Mouse (Mus musculus) embryonic stem cell, embryonic (primary cell): ENCODE measurements around the gene Serpine1.

Experiments
- CTCF ChIA-PET, 4 experiments: fragments of 300-600 bp in 2 of 4; fragments of 350-600 bp in 2 of 4; sonication (Branson Sonifier 250); formaldehyde crosslinking; loops; one replicate each; lab custom pipeline; 2022; ENCODE audit warnings: inconsistent platforms in 2 of 4; lab: Charles Lee
- POLR2A ChIA-PET, 4 experiments: fragments of 300-600 bp in 2 of 4; fragments of 350-600 bp in 2 of 4; sonication (Branson Sonifier 250); formaldehyde crosslinking; loops; one replicate each; lab custom pipeline; 2022; ENCODE audit warnings: antibody characterized with exemption in 4 of 4, inconsistent platforms in 1 of 4; lab: Charles Lee

The Serpine1 gene

DNA sequence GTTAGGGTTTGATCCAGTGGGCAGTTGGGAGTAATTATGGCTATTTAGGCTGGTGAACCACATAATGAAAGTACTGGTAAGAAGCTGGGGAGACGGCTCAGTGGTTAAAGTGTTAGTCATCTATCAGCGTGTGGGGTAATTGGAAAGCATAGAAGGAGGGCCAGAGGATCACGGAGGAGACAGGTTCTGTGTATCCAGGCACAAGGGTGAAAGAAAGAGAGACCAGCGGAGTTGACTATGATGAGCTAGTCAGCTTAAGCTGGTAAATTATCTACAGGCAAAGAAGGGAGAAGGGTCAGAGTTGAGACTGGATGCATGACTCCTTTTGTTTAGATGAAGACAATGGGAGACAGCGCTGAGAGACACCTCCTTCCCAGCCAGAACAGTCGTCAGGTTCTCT is 20.9 kb downstream of the Serpine1 start:
- ChIA-PET POLR2A (interaction anchor here in 2 of 4 experiments (1.1 to 1.8 kb wide), 2 partner anchors 14 to 21 kb away, joined by 3 to 4 read pairs; partner anchors contain the start of gene Serpine1 (in 1 of the 2)), CTCF (interaction anchor here in 2 of 4 experiments (0.6 to 1.4 kb wide), 3 partner anchors 15 to 28 kb away, joined by 4 to 9 read pairs (median 4); no protein-coding TSS in a partner anchor)

GRCm38 (mm10) chr5:137046991-137047390 is 25.1 kb downstream of the Serpine1 start:
- POLR2A ChIA-PET: interaction anchor here in 3 of 4 experiments (0.6 to 2.8 kb wide), 8 partner anchors 14 to 1573 kb away, joined by 3 to 12 read pairs (median 4); partner anchors contain the start of genes Serpine1 (in 1 of the 3) and Zfp68 (in 1 of the 3)
- CTCF ChIA-PET: interaction anchor here in 2 of 4 experiments (0.8 to 1.7 kb wide), 2 partner anchors 16 to 19 kb away, joined by 3 to 6 read pairs; no protein-coding TSS in a partner anchor

- POLR2A ChIA-PET: interaction anchor here (0.5 to 2.8 kb wide), 33 partner anchors 10 to 1573 kb away, joined by 3 to 23 read pairs (median 4); partner anchors contain the start of genes Serpine1 (in 3 of the 4), Fis1 (in 2 of the 4), Ephb4 (in 1 of the 4) and Plod3 (in 1 of the 4)
- CTCF ChIA-PET: interaction anchor here in 2 of 4 experiments (0.6 to 2.0 kb wide), 9 partner anchors 9 to 84 kb away, joined by 3 to 7 read pairs (median 4); no protein-coding TSS in a partner anchor
These were observed 25.7 kb downstream of the Serpine1 start for GRCm38 (mm10) chr5:137046324-137046718.

- POLR2A ChIA-PET: interaction anchor here (0.5 to 2.8 kb wide), 50 partner anchors 9 to 554 kb away, joined by 3 to 23 read pairs (median 4); partner anchors contain the start of genes Serpine1 (in 3 of the 4), Fis1 (in 2 of the 4), Plod3 (in 2 of the 4) and Ephb4 (in 1 of the 4)
- CTCF ChIA-PET: interaction anchor here (0.5 to 2.0 kb wide), 18 partner anchors 9 to 719 kb away, joined by 3 to 7 read pairs (median 4); partner anchors contain the start of gene Ache (in 2 of the 4)
These were observed 26.4 kb downstream of the Serpine1 start, which contains the start of gene Ap1s1 for GRCm38 (mm10) chr5:137045402-137046323. Gene Ap1s1 (minus strand): TSS chr5:137046135.

GRCm38 (mm10) chr5:137043997-137044396 is 28.1 kb downstream of the Serpine1 start:
- POLR2A ChIA-PET: interaction anchor here in 1 of 4 experiments (2.0 to 2.8 kb wide), 2 partner anchors 8 to 29 kb away, joined by 8 to 12 read pairs; partner anchors contain the start of gene Serpine1
- CTCF ChIA-PET: no interaction called here

DNA sequence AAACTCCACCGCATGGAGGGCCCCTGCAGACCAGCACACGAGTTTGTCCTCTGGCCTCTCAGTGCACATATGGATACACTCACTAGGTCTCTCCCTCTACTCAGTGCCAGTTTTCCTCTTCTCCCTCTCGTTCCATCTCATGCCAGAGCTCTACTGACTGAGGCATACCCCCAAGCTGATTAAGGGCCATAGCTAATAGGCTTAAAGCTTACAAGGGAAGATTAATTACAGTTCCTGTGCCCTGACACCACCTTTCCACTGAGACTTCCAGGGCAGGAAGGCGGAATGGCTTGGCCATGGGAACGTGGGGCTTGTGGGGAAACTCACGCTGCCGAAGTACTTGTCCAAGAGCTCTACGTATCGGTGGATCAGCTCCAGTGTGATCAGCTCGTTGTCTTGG is 30.6 kb downstream of the Serpine1 start:
- ChIA-PET POLR2A (no interaction called here), CTCF (interaction anchor here in 2 of 4 experiments (0.6 kb wide), 2 partner anchors 11 to 1887 kb away, joined by 3 read pairs; no protein-coding TSS in a partner anchor)

GRCm38 (mm10) chr5:137039453-137039852 is 32.6 kb downstream of the Serpine1 start:
- ChIA-PET POLR2A (interaction anchor here in 3 of 4 experiments (0.6 to 0.9 kb wide), 4 partner anchors 10 to 1715 kb away, joined by 3 read pairs; no protein-coding TSS in a partner anchor), CTCF (interaction anchor here in 2 of 4 experiments (0.6 to 0.7 kb wide), 2 partner anchors 29 to 65 kb away, joined by 3 read pairs; no protein-coding TSS in a partner anchor)

GRCm38 (mm10) chr5:137036211-137036610 is 35.9 kb downstream of the Serpine1 start:
- ChIA-PET POLR2A (interaction anchor here in 2 of 4 experiments (0.6 to 1.5 kb wide), 5 partner anchors 9 to 538 kb away, joined by 3 to 8 read pairs (median 3); partner anchors contain the start of genes Ap1s1 (in 2 of the 2) and Plod3 (in 1 of the 2)), CTCF (interaction anchor here in 2 of 4 experiments (1.0 to 1.4 kb wide), 3 partner anchors 9 to 81 kb away, joined by 3 to 5 read pairs (median 4); partner anchors contain the start of gene Ap1s1 (in 1 of the 2))

- POLR2A ChIA-PET: interaction anchor here in 3 of 4 experiments (0.6 to 2.8 kb wide), 13 partner anchors 10 to 413 kb away, joined by 3 to 16 read pairs (median 4); partner anchors contain the start of genes Ap1s1 (in 3 of the 3), Fis1 (in 2 of the 3), Cldn15 (in 1 of the 3) and Plod3 (in 1 of the 3)
- CTCF ChIA-PET: interaction anchor here in 3 of 4 experiments (0.5 to 1.0 kb wide), 6 partner anchors 13 to 453 kb away, joined by 3 to 7 read pairs (median 4); partner anchors contain the start of gene Ap1s1 (in 1 of the 3)
These were observed 39.4 kb downstream of the Serpine1 start for GRCm38 (mm10) chr5:137032641-137033074.

DNA sequence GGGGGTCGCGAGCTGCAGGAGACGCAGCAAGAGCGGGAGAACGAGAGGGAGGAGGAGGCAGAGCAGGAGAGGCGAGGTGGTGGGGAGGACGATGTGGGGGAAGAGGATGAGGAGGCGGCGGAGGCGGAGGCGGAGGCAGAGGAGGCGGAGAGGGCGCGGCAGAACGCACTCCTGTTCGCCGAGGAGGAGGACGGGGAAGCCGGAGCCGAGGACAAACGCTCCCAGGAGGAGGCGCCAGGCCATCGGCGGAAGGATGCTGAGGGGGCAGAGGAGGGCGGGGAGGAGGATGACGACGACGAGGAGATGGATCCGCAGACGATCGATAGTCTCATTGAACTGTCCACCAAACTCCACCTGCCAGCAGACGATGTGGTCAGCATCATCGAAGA is 40.0 kb downstream of the Serpine1 start:
- ChIA-PET POLR2A (interaction anchor here (0.6 to 2.8 kb wide), 11 partner anchors 11 to 320 kb away, joined by 3 to 16 read pairs (median 4); partner anchors contain the start of genes Ap1s1 (in 3 of the 4), Cldn15 (in 1 of the 4), Fis1 (in 1 of the 4) and Plod3 (in 1 of the 4)), CTCF (interaction anchor here in 2 of 4 experiments (0.5 to 1.0 kb wide), 3 partner anchors 19 to 48 kb away, joined by 4 to 5 read pairs (median 4); no protein-coding TSS in a partner anchor)

- CTCF ChIA-PET: interaction anchor here in 3 of 4 experiments (0.5 to 1.5 kb wide), 4 partner anchors 15 to 1728 kb away, joined by 3 to 5 read pairs (median 3); no protein-coding TSS in a partner anchor
- POLR2A ChIA-PET: interaction anchor here (0.6 to 2.8 kb wide), 12 partner anchors 14 to 594 kb away, joined by 3 to 16 read pairs (median 4); partner anchors contain the start of genes Ap1s1 (in 2 of the 4), Plod3 (in 2 of the 4), Fis1 (in 1 of the 4) and Serpine1 (in 1 of the 4)
These were observed 40.7 kb downstream of the Serpine1 start for GRCm38 (mm10) chr5:137031076-137032032.

GRCm38 (mm10) chr5:137030416-137030810 is 41.7 kb downstream of the Serpine1 start:
- CTCF ChIA-PET: interaction anchor here in 2 of 4 experiments (0.8 to 1.5 kb wide), 6 partner anchors 15 to 92 kb away, joined by 3 to 4 read pairs (median 3); partner anchors contain the start of gene Ap1s1 (in 1 of the 2)

GRCm38 (mm10) chr5:137029643-137030415 is 42.2 kb downstream of the Serpine1 start:
- CTCF ChIA-PET: interaction anchor here in 2 of 4 experiments (0.7 to 1.5 kb wide), 7 partner anchors 15 to 101 kb away, joined by 3 to 4 read pairs (median 3); partner anchors contain the start of gene Ap1s1 (in 1 of the 2)
- POLR2A ChIA-PET: interaction anchor here (0.5 to 2.4 kb wide), 16 partner anchors 9 to 1094 kb away, joined by 3 to 14 read pairs (median 3); partner anchors contain the start of genes Fis1 (in 2 of the 4), Plod3 (in 2 of the 4) and Ap1s1 (in 1 of the 4)

More at GRCm38 (mm10) chr5:137030416-137030810, 41.7 kb downstream of the Serpine1 start:
- POLR2A ChIA-PET: interaction anchor here in 3 of 4 experiments (0.6 to 2.8 kb wide), 18 partner anchors 15 to 595 kb away, joined by 3 to 16 read pairs (median 4); partner anchors contain the start of genes Ap1s1 (in 2 of the 3), Fis1 (in 2 of the 3), Plod3 (in 2 of the 3) and Serpine1 (in 1 of the 3)

GRCm38 (mm10) chr5:137029273-137029585 is 42.8 kb downstream of the Serpine1 start:
- ChIA-PET POLR2A (interaction anchor here in 3 of 4 experiments (0.5 to 2.4 kb wide), 13 partner anchors 9 to 1093 kb away, joined by 3 to 14 read pairs (median 3); partner anchors contain the start of genes Fis1 (in 2 of the 3) and Ap1s1 (in 1 of the 3)), CTCF (interaction anchor here in 3 of 4 experiments (0.6 to 1.0 kb wide), 6 partner anchors 15 to 100 kb away, joined by 3 to 13 read pairs (median 3); partner anchors contain the start of gene Ap1s1 (in 1 of the 3))
